Mouse (Mus musculus) liver, adult 2 months (tissue): ENCODE measurements at regions not wholly inside any gene's neighbourhood (a gene's known extent, or its start where the extent isn't known, plus 50 kb on each side); places are given as distances from the start of the nearest gene placed in this dataset.

Experiments
- CTCF ChIP-seq: fragments of 200-500 bp; IDR thresholded peaks from 2 replicates; pipeline ENCODE4 v1.5.1; 2011; ENCODE audit warnings: low read depth, low read length, control low read depth
- POLR2A ChIP-seq: fragments of 200-500 bp; IDR thresholded peaks from 2 replicates; pipeline ENCODE4 v1.6.1; 2011; ENCODE audit warnings: low read length, control low read depth; ENCODE audit not compliant: insufficient read depth; ENCODE audit errors: extremely low read depth

DNA sequence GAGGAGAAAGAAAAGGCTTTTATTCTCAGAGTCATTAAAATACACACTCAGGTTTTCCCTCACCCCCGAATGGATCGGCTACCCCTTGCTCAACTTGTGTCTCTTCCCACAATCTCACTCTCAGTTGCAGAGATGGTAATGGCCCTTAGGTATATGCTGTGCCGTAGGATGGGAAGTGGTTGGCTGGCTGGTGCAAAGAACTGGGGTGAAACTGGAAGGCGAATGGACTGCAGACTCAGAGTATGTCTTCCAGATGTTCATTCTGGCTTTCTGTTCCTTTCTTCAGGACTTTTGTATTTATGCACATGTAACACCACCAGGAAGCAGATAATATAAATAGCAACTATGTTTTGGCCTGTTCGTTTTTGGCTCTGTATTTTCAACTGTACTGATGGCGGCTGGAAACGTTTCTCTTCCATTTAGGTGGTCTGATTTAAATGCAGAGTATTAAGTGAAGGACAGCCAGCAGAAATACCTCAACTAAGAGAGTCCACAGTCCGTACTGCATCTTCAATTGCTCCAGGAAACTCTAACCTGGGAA is 188.0 kb upstream of the Daam1 start:
- TF ChIP-seq CTCF, result no peak
- no peak for TF ChIP-seq POLR2A
